Mouse (Mus musculus) heart, postnatal 0 days (tissue): Measurements from ENCODE around the gene Slc25a33. TPM values are rescaled to one million over a fixed set of nuclear protein-coding genes. Genes with fewer than 3 reads are reported as not detected.

Source experiments
- ATAC-seq: fragments of 200-750 bp; cut with Nextera tagmentation; 2 replicates; pipeline ENCODE4 v1.8.0; 2017; ENCODE audit warnings: low read depth, moderate number of reproducible peaks, moderate library complexity; ENCODE audit not compliant: insufficient read depth
- DNase-seq: peaks from one replicate; pipeline ENCODE4 v3.0.0-alpha.2; 2016; ENCODE audit warnings: low spot score
- H3K27ac ChIP-seq: fragments of 300-500 bp; sonication (generic); 2 replicates; pipeline ENCODE4 v1.5.1; 2014; ENCODE audit warnings: low read depth, mild to moderate bottlenecking
- H3K27me3 ChIP-seq: fragments of 300-500 bp; sonication (generic); 2 replicates; pipeline ENCODE4 v1.6.1; 2014; ENCODE audit warnings: low read length, mixed read lengths; ENCODE audit not compliant: control insufficient read depth, insufficient read depth
- H3K36me3 ChIP-seq: fragments of 300-500 bp; sonication (generic); replicated peaks from 2 replicates; pipeline ENCODE4 v1.6.1; 2014; ENCODE audit warnings: low read length, mixed read lengths; ENCODE audit not compliant: control insufficient read depth, insufficient read depth
- H3K4me1 ChIP-seq: fragments of 300-500 bp; sonication (generic); 2 replicates; pipeline ENCODE4 v1.6.1; 2014; ENCODE audit warnings: antibody characterized with exemption; ENCODE audit not compliant: control insufficient read depth, insufficient read depth
- H3K4me2 ChIP-seq: fragments of 300-500 bp; sonication (generic); 2 replicates; pipeline ENCODE4 v1.6.1; 2014; ENCODE audit warnings: low read depth, mild to moderate bottlenecking, low read length, moderate library complexity
- H3K4me3 ChIP-seq: fragments of 300-500 bp; sonication (generic); 2 replicates; pipeline ENCODE4 v1.5.1; 2014; ENCODE audit warnings: low read depth, low read length
- H3K9ac ChIP-seq: fragments of 300-500 bp; sonication (generic); replicated peaks from 2 replicates; pipeline ENCODE4 v1.6.1; 2014; ENCODE audit warnings: low read depth, low read length, mixed read lengths
- H3K9me3 ChIP-seq: fragments of 300-500 bp; sonication (generic); replicated peaks from 2 replicates; pipeline ENCODE4 v1.6.1; 2016; ENCODE audit warnings: low read length; ENCODE audit not compliant: control insufficient read depth
- CTCF ChIP-seq: IDR thresholded peaks from 2 replicates; pipeline ENCODE4 v1.5.1; 2016; ENCODE audit warnings: antibody characterized with exemption, control low read depth, low read depth
- EP300 ChIP-seq: IDR thresholded peaks from 2 replicates; pipeline ENCODE4 v1.6.1; 2016; ENCODE audit warnings: antibody characterized with exemption, low read depth
- whole genome bisulfite sequencing: fragments of 180-500 bp; shearing (Covaris S2); extraction: QIAGEN DNeasy Blood & Tissue Kit; methylation state at CpG from one replicate; pipeline ENCODE4 v1.1.7; 2014; 5-methylcytosine and 5-hydroxymethylcytosine counted together
- polyA plus RNA-seq: library from polyadenylated mRNA; unstranded; fragments of >200 nt; fragmentation: Nextera tagmentation; extraction: Ambion mirVana; gene quantifications from 2 replicates; pipeline ENCODE4 v1.2.1, GENCODE M21; 2015
- total RNA-seq: library from RNA; depleted of rRNA; stranded (reverse); fragments of >200 nt; gene quantifications from 2 replicates; pipeline ENCODE4 v1.2.3, GENCODE M21; 2014; ENCODE audit warnings: low replicate concordance

Slc25a33 gene
- total and polyA plus RNA-seq, 2 experiments from 2014 or later = 3.0 to 15.1 TPM

- WGBS = 44% methylated on average over 7 of the region's 7 CpGs
- H3K9ac ChIP-seq = no peak overlapping the region
- no peak overlapping the region for H3K27ac ChIP-seq
- H3K36me3 ChIP-seq = no peaks in the 10 kb centered on the region
- H3K4me2 ChIP-seq = no peak overlapping the region
- no peak for ATAC-seq
- no peaks in the 10 kb centered on the region for H3K27me3 ChIP-seq
- H3K4me3 ChIP-seq = no peak overlapping the region
- TF ChIP-seq EP300 = no peak
- no peak for DNase-seq
- H3K9me3 ChIP-seq = no peaks in the 10 kb centered on the region
- H3K4me1 ChIP-seq = 0 out of 2 replicates have a peak, but pooled peaks cover 5% of the 10 kb centered on the region
Measured at GRCm38 (mm10) chr4:149798684-149799309, 24.7 kb upstream of the Slc25a33 start.

GRCm38 (mm10) chr4:149798116-149798515 is 24.0 kb upstream of the Slc25a33 start:
- no peak overlapping the region for H3K27ac ChIP-seq
- H3K4me1 ChIP-seq = 0 out of 2 replicates have a peak, but pooled peaks cover 5% of the 10 kb centered on the region
- no peak for TF ChIP-seq CTCF
- no peak for TF ChIP-seq EP300
- ATAC-seq = no peak
- WGBS = 77% methylated on average over 2 of the region's 2 CpGs
- DNase-seq = no peak
- no peak overlapping the region for H3K4me3 ChIP-seq
- H3K27me3 ChIP-seq = no peaks in the 10 kb centered on the region
- H3K4me2 ChIP-seq = no peak overlapping the region
- no peak overlapping the region for H3K9ac ChIP-seq
- no peaks in the 10 kb centered on the region for H3K9me3 ChIP-seq
- H3K36me3 ChIP-seq = no peaks in the 10 kb centered on the region

- no peaks in the 10 kb centered on the region for H3K36me3 ChIP-seq
- H3K4me1 ChIP-seq = peaks cover 11% of the 10 kb centered on the region
- ATAC-seq (no peak), DNase-seq (no peak)
- no peak overlapping the region for H3K4me3 ChIP-seq
- H3K4me2 ChIP-seq = no peak overlapping the region
- no peaks in the 10 kb centered on the region for H3K27me3 ChIP-seq
- H3K9me3 ChIP-seq = no peaks in the 10 kb centered on the region
- WGBS = 74% methylated on average over 1 of the region's 1 CpGs
- TF ChIP-seq EP300 = no peak
- no peak for TF ChIP-seq CTCF
- no peak overlapping the region for H3K27ac ChIP-seq
- no peak overlapping the region for H3K9ac ChIP-seq
Measured at GRCm38 (mm10) chr4:149797220-149797610, 23.1 kb upstream of the Slc25a33 start.

- no peak overlapping the region for H3K4me2 ChIP-seq
- H3K36me3 ChIP-seq = no peaks in the 10 kb centered on the region
- no peak overlapping the region for H3K27ac ChIP-seq
- 44% methylated on average over 14 of the region's 14 CpGs for WGBS
- ATAC-seq (no peak), DNase-seq (no peak)
- no peaks in the 10 kb centered on the region for H3K27me3 ChIP-seq
- H3K4me1 ChIP-seq = peaks cover 16% of the 10 kb centered on the region
- no peak overlapping the region for H3K4me3 ChIP-seq
- no peak overlapping the region for H3K9ac ChIP-seq
- no peaks in the 10 kb centered on the region for H3K9me3 ChIP-seq
- TF ChIP-seq EP300 (no peak), CTCF (no peak)
Measured at GRCm38 (mm10) chr4:149796567-149797219, 22.6 kb upstream of the Slc25a33 start.

GRCm38 (mm10) chr4:149794966-149795477 is 20.9 kb upstream of the Slc25a33 start:
- Histone ChIP-seq H3K27ac (no peak overlapping the region), H3K4me1 (peaks cover 25% of the 10 kb centered on the region), H3K9me3 (no peaks in the 10 kb centered on the region), H3K4me3 (no peak overlapping the region), H3K27me3 (no peaks in the 10 kb centered on the region), H3K36me3 (no peaks in the 10 kb centered on the region), H3K4me2 (no peak overlapping the region), H3K9ac (no peak overlapping the region)
- no peak for ATAC-seq
- no peak for DNase-seq
- 74% methylated on average over 7 of the region's 7 CpGs for WGBS
- no peak for TF ChIP-seq EP300
